Mouse (Mus musculus) forebrain, embryonic 12.5 days (tissue): Measurements from ENCODE around the gene Nthl1. TPM values are rescaled to one million over a fixed set of nuclear protein-coding genes. Genes with fewer than 3 reads are reported as not detected.
A peak's percentile ranks its signal among the peaks of the same experiment; 100 is the strongest.

ENCODE experiments used
- ATAC-seq: fragments of 200-750 bp; cut with Nextera tagmentation; 2 replicates; pipeline ENCODE4 v1.8.0; 2017; ENCODE audit warnings: moderate TSS enrichment; ENCODE audit not compliant: low FRiP score
- H3K27ac ChIP-seq: fragments of 300-500 bp; sonication (generic); 2 replicates; pipeline ENCODE4 v1.5.1; 2016; ENCODE audit warnings: mild to moderate bottlenecking
- H3K27me3 ChIP-seq: fragments of 300-500 bp; sonication (generic); 2 replicates; pipeline ENCODE4 v1.6.1; 2016; ENCODE audit warnings: mild to moderate bottlenecking
- H3K36me3 ChIP-seq: fragments of 300-500 bp; sonication (generic); replicated peaks from 2 replicates; pipeline ENCODE4 v1.6.1; 2016; ENCODE audit warnings: mild to moderate bottlenecking
- H3K4me1 ChIP-seq: fragments of 300-500 bp; sonication (generic); 2 replicates; pipeline ENCODE4 v1.6.1; 2016
- H3K4me2 ChIP-seq: fragments of 300-500 bp; sonication (generic); 2 replicates; pipeline ENCODE4 v1.6.1; 2016; ENCODE audit warnings: mild to moderate bottlenecking, moderate library complexity
- H3K4me3 ChIP-seq: fragments of 300-500 bp; sonication (generic); replicated peaks from 2 replicates; pipeline ENCODE4 v1.5.1; 2016; ENCODE audit warnings: mild to moderate bottlenecking
- H3K9ac ChIP-seq: fragments of 300-500 bp; sonication (generic); 2 replicates; pipeline ENCODE4 v1.6.1; 2016; ENCODE audit warnings: mild to moderate bottlenecking
- H3K9me3 ChIP-seq: fragments of 300-500 bp; sonication (generic); 2 replicates; pipeline ENCODE4 v1.6.1; 2016
- WGBS: fragments of 180-500 bp; shearing (Covaris S2); methylation state at CpG from one replicate; pipeline ENCODE4 v1.1.7; 2016; 5-methylcytosine and 5-hydroxymethylcytosine counted together
- polyA plus RNA-seq: library from polyadenylated mRNA; unstranded; fragments of >200 nt; fragmentation: Nextera tagmentation; extraction: Ambion mirVana; gene quantifications from 2 replicates; pipeline ENCODE4 v1.2.1, GENCODE M21; 2016

Nthl1 gene
- 14.5 and 18.8 TPM in 2 replicates for polyA plus RNA-seq

GRCm38 (mm10) chr17:24632167-24632812, at the start of gene Nthl1, which contains the start of gene Tsc2:
TSS of gene Nthl1 (plus strand) at chr17:24632680.
TSS of gene Tsc2 (minus strand) at chr17:24632630.
- H3K4me2 ChIP-seq = peak within 1 kb of the TSS; percentile 91
- peak within 1 kb of the TSS; percentile 69 for H3K27ac ChIP-seq
- peak within 1 kb of the TSS; percentile 71 for H3K9ac ChIP-seq
- H3K4me3 ChIP-seq = peak within 1 kb of the TSS; percentile 76
- ATAC-seq = peak; percentile 90
- no peaks in the 10 kb centered on the region for H3K9me3 ChIP-seq
- peaks cover 19% of the 10 kb centered on the region for H3K4me1 ChIP-seq
- peaks cover 29% of the 10 kb centered on the region for H3K36me3 ChIP-seq
- 1% methylated on average over 51 of the region's 51 CpGs for WGBS
- H3K27me3 ChIP-seq = no peaks in the 10 kb centered on the region

GRCm38 (mm10) chr17:24583599-24584460, 48.6 kb upstream of the Nthl1 start:
- Histone ChIP-seq H3K27ac (no peak overlapping the region), H3K27me3 (no peaks in the 10 kb centered on the region), H3K4me1 (no peaks in the 10 kb centered on the region), H3K4me2 (no peak overlapping the region), H3K36me3 (peaks cover 82% of the 10 kb centered on the region), H3K9ac (no peak overlapping the region), H3K4me3 (no peak overlapping the region), H3K9me3 (no peaks in the 10 kb centered on the region)
- ATAC-seq = no peak
- 79% methylated on average over 5 of the region's 5 CpGs for WGBS

GRCm38 (mm10) chr17:24584520-24584919, 48.0 kb upstream of the Nthl1 start:
- 85% methylated on average over 3 of the region's 3 CpGs for WGBS
- no peak overlapping the region for H3K27ac ChIP-seq
- H3K9ac ChIP-seq = no peak overlapping the region

DNA sequence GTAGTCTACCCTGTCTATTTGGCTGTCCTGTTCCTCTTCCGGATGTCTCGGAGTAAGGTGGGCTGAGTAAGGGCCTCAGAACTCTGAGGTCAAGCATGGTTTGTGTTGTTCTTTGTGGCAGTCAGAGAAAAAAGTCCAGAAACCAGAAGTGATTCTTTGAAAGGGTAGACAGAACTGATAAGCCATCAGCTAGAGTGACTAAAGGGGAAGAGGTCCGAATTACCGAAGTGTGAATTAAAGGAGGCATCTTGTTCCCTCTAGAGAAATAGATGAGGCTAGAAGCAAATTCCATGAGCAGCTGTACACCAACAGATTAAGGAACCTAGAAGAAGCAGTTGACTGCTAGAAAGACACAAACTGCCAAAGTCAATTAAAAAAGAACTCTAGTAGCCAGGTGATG, 45.9 kb upstream of the Nthl1 start:
- WGBS = 98% methylated on average over 4 of the region's 4 CpGs
- no peak overlapping the region for H3K27ac ChIP-seq
- no peak for ATAC-seq

More at GRCm38 (mm10) chr17:24584520-24584919, 48.0 kb upstream of the Nthl1 start:
- H3K4me1 ChIP-seq = no peaks in the 10 kb centered on the region
- H3K4me3 ChIP-seq = no peak overlapping the region
- H3K27me3 ChIP-seq = no peaks in the 10 kb centered on the region
- peaks cover 79% of the 10 kb centered on the region for H3K36me3 ChIP-seq
- H3K9me3 ChIP-seq = no peaks in the 10 kb centered on the region
- no peak overlapping the region for H3K4me2 ChIP-seq
- no peak for ATAC-seq

DNA sequence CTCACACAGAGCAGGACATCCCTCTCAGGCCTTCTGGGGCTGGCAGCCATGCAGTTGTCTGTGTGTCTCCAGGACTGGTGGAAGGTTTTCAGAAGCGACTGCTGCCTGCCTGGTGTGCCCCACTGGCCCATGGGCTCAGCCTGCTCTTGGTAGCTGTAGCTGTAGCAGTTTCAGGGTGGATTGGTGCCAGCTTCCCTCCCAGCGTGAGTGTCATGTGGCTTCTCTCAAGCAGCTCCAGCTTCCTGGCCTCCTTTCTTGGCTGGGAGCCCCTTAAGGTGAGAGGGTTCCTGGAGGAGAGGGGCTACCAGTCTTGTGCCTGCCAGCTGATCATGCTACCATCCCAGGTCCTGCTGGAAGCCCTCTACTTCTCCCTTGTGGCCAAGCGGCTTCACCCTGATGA, 41.5 kb upstream of the Nthl1 start:
- WGBS = 94% methylated on average over 3 of the region's 3 CpGs
- ATAC-seq = no peak
- H3K4me1 ChIP-seq = no peaks in the 10 kb centered on the region
- no peaks in the 10 kb centered on the region for H3K9me3 ChIP-seq
- H3K4me3 ChIP-seq = no peak overlapping the region
- H3K36me3 ChIP-seq = peaks cover 91% of the 10 kb centered on the region
- no peak overlapping the region for H3K27ac ChIP-seq
- no peak overlapping the region for H3K4me2 ChIP-seq
- no peak overlapping the region for H3K9ac ChIP-seq
- H3K27me3 ChIP-seq = no peaks in the 10 kb centered on the region

More for the DNA sequence above, 45.9 kb upstream of the Nthl1 start:
- H3K4me3 ChIP-seq = no peak overlapping the region
- H3K9ac ChIP-seq = no peak overlapping the region
- no peaks in the 10 kb centered on the region for H3K4me1 ChIP-seq
- H3K9me3 ChIP-seq = no peaks in the 10 kb centered on the region
- no peak overlapping the region for H3K4me2 ChIP-seq
- peaks cover 76% of the 10 kb centered on the region for H3K36me3 ChIP-seq
- no peaks in the 10 kb centered on the region for H3K27me3 ChIP-seq

DNA sequence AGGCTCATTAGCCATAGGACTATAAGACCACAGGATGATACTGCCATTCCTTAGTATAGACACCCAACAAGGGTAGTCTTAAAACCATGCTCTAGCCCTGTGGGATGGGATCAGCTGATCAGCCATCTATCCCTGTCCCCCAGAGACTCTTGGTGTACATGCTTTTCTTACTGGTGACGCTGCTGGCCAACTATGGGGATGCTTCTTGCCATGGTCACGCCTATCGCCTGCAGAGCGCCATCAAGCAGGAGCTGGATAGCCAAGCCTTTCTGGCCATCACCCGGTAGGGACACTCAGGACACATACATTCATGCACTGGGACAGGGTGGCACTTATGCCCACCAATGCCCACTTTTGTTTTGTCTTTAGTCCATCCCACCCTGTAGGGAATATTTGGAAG, 40.8 kb upstream of the Nthl1 start:
- Histone ChIP-seq H3K4me3 (no peak overlapping the region), H3K9me3 (no peaks in the 10 kb centered on the region), H3K36me3 (peaks cover 91% of the 10 kb centered on the region), H3K27me3 (no peaks in the 10 kb centered on the region), H3K4me2 (no peak overlapping the region), H3K9ac (no peak overlapping the region), H3K4me1 (no peaks in the 10 kb centered on the region), H3K27ac (no peak overlapping the region)
- 95% methylated on average over 5 of the region's 5 CpGs for WGBS
- no peak for ATAC-seq

- H3K4me1 ChIP-seq = no peaks in the 10 kb centered on the region
- no peak overlapping the region for H3K9ac ChIP-seq
- WGBS = 95% methylated on average over 5 of the region's 5 CpGs
- no peak overlapping the region for H3K4me3 ChIP-seq
- H3K4me2 ChIP-seq = no peak overlapping the region
- peaks cover 93% of the 10 kb centered on the region for H3K36me3 ChIP-seq
- H3K27ac ChIP-seq = no peak overlapping the region
- ATAC-seq = no peak
- no peaks in the 10 kb centered on the region for H3K27me3 ChIP-seq
- H3K9me3 ChIP-seq = no peaks in the 10 kb centered on the region
These were observed 39.2 kb upstream of the Nthl1 start for GRCm38 (mm10) chr17:24593248-24593647.

DNA sequence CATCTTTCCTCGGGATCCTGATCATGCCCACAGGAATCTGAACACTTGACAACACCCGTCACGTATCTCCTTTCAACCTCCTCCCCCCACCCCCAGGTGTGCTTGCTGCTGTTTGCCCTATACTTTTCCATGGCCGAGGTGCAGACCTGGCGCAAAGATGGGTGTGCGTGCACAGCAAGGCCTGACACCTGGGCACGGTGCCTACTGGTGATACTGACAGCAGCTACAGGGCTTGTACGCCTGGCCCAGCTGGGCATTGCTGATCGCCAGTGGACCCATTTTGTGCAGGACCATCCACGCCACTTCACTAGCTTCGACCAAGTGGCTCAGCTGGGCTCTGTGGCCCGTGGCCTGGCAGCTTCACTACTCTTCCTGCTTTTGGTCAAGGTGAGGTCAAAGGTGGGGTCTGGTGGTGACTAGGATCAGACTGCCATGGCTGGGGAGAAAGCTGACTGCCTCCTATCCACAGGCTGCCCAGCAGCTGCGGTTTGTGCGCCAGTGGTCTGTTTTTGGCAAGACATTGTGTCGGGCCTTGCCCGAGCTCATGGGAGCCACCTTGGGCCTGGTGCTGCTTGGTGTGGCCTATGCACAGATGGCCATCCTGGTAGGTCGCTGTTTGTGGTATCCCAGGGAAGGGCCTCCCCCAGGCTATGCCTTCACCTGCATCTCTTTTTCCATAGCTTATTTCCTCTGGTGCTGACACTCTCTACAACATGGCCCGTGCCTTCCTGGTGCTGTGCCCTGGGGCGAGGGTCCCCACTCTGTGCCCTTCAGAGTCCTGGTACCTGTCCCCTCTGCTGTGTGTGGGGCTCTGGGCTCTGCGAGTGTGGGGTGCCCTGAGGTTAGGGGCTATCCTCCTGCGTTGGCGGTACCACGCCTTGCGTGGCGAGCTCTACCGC, 38.2 kb upstream of the Nthl1 start:
- no peaks in the 10 kb centered on the region for H3K9me3 ChIP-seq
- 94% methylated on average over 26 of the region's 26 CpGs for WGBS
- no peak for ATAC-seq

DNA sequence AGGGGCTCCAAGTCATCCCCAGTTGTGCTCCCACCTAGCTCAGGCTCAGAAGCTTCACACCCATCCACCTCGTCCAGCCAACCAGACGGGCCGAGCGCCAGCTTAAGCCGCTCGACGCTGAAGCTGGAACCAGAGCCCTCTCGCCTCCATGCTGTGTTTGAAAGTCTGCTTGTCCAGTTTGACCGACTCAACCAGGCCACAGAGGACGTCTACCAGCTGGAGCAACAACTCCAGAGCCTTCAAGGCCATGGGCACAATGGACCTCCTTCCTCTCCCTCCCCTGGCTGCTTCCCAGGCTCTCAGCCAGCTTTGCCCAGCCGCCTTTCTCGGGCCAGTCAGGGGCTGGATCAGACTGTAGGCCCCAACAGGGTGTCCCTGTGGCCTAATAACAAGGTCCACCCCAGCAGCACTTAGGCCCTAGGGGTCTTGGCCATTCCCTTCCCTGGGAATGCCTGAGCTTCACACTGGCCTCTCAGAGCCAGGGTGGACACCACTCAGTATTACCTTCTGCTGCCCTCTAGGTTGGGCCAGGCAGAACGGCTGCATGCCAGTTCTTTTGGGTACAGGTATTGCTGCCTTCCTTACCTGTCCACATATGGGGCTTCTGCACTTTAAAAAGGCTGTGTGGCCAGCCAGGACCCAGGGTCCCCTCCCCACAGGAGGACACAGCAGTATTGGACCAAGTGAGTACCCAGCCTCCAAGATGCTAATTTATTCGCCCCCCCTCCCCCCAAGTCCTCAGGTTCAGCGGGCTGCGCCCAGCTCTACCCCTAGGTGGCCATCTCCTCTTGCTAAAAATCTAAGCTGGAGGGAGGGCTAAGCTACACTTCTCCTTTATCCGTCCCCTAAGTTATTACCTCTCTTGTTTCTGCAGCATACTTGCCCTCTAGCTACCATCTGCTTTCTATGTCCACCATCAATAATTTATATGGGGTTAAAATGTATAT, 37.1 kb upstream of the Nthl1 start:
- no peaks in the 10 kb centered on the region for H3K9me3 ChIP-seq
- no peak overlapping the region for H3K4me3 ChIP-seq
- H3K27me3 ChIP-seq = no peaks in the 10 kb centered on the region
- no peak overlapping the region for H3K27ac ChIP-seq
- WGBS = 78% methylated on average over 16 of the region's 17 CpGs
- H3K36me3 ChIP-seq = peaks cover 100% of the 10 kb centered on the region
- ATAC-seq = no peak
- H3K4me1 ChIP-seq = no peaks in the 10 kb centered on the region
- H3K9ac ChIP-seq = no peak overlapping the region
- H3K4me2 ChIP-seq = no peak overlapping the region

More for the DNA sequence above, 38.2 kb upstream of the Nthl1 start:
- no peaks in the 10 kb centered on the region for H3K4me1 ChIP-seq
- no peaks in the 10 kb centered on the region for H3K27me3 ChIP-seq
- peaks cover 97% of the 10 kb centered on the region for H3K36me3 ChIP-seq
- H3K4me3 ChIP-seq = no peak overlapping the region
- H3K27ac ChIP-seq = no peak overlapping the region
- no peak overlapping the region for H3K4me2 ChIP-seq
- H3K9ac ChIP-seq = no peak overlapping the region

DNA sequence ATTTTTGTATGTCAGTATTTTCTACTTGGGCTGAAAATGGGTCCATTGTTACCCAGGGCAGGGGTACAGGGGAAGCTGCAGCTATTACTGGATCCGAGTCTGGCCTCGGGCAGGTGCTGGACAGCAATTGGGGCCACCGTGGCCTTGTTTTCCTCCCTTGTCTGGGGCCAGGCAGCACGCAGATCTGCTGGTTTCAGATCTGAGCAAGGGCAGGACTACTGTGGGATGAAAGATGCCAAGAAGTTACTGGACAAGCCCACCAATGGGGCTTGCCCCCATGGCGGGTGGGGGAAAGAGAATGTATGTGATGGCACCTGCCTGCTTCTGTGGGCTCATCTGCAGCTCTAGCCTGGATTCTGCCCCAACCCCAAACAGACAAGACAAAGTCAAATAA, 36.4 kb upstream of the Nthl1 start:
- H3K4me2 ChIP-seq = no peak overlapping the region
- 80% methylated on average over 5 of the region's 5 CpGs for WGBS
- H3K9me3 ChIP-seq = no peaks in the 10 kb centered on the region
- peaks cover 100% of the 10 kb centered on the region for H3K36me3 ChIP-seq
- no peak for ATAC-seq
- no peaks in the 10 kb centered on the region for H3K27me3 ChIP-seq
- H3K4me1 ChIP-seq = no peaks in the 10 kb centered on the region
- no peak overlapping the region for H3K9ac ChIP-seq
- no peak overlapping the region for H3K4me3 ChIP-seq
- H3K27ac ChIP-seq = no peak overlapping the region

DNA sequence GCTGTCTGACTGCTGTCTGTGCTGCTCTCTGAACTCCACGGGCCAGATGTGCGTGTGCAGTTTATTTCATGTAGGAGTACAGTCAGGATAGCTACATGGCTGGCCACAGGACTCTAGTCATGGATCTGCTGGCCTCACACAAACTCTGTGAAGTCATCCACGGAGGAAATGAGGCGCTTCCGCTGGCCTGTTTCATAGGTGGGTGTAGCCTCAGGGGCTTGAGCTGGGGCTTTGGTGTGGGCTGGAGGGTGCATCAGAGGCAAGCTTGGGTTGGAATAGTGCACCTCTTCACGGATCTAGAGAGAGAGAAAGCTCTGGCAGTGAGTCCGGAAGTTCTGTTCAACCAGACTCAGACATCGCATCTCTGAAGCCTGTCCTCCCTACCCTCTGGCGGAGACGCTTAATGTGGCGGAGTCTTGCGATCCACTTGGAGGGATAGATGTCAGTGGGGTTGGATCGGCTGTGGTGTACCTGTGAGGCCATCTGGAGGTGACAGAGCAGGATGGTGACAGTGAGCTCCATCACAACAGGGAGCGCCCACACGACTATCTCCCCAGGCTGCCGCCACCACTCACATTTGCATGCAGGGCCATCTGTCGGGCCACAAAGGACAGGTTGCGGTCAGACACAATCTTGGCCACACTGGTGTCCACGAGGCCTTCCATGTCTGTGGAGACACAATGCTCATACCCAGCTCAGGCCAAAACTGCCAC, 35.9 kb upstream of the Nthl1 start:
- no peak overlapping the region for H3K4me3 ChIP-seq
- H3K9me3 ChIP-seq = no peaks in the 10 kb centered on the region
- no peaks in the 10 kb centered on the region for H3K27me3 ChIP-seq
- no peaks in the 10 kb centered on the region for H3K4me1 ChIP-seq
- H3K27ac ChIP-seq = no peak overlapping the region
- no peak overlapping the region for H3K4me2 ChIP-seq
- peaks cover 100% of the 10 kb centered on the region for H3K36me3 ChIP-seq
- WGBS = 91% methylated on average over 19 of the region's 19 CpGs
- ATAC-seq = no peak
- H3K9ac ChIP-seq = no peak overlapping the region
